Mouse (Mus musculus) midbrain, embryonic 10.5 days (tissue): ENCODE results near the gene Slc5a4a. TPM values are rescaled to one million over a fixed set of nuclear protein-coding genes. Genes with fewer than 3 reads are reported as not detected.

Experiments used
- DNase-seq: peaks from one replicate; pipeline ENCODE4 v3.0.0-alpha.2; 2017; ENCODE audit warnings: low spot score
- H3K27ac ChIP-seq: fragments of 300-500 bp; sonication (generic); replicated peaks from 2 replicates; pipeline ENCODE4 v1.5.1; 2016; ENCODE audit warnings: mild to moderate bottlenecking
- H3K27me3 ChIP-seq: fragments of 300-500 bp; sonication (generic); 2 replicates; pipeline ENCODE4 v1.6.1; 2016; ENCODE audit warnings: low read depth, mild to moderate bottlenecking; ENCODE audit not compliant: poor library complexity, severe bottlenecking
- H3K36me3 ChIP-seq: fragments of 300-500 bp; sonication (generic); 2 replicates; pipeline ENCODE4 v1.6.1; 2016; ENCODE audit warnings: mild to moderate bottlenecking, moderate library complexity
- H3K4me1 ChIP-seq: fragments of 300-500 bp; sonication (generic); 2 replicates; pipeline ENCODE4 v1.6.1; 2016
- H3K4me3 ChIP-seq: fragments of 300-500 bp; sonication (generic); 2 replicates; pipeline ENCODE4 v1.5.1; 2016; ENCODE audit warnings: mild to moderate bottlenecking, moderate library complexity
- H3K9me3 ChIP-seq: fragments of 300-500 bp; sonication (generic); replicated peaks from 2 replicates; pipeline ENCODE4 v1.6.1; 2016; ENCODE audit warnings: mild to moderate bottlenecking
- WGBS: fragments of 180-500 bp; shearing (Covaris S2); methylation state at CpG from one replicate; pipeline ENCODE4 v1.1.7; 2016; 5-methylcytosine and 5-hydroxymethylcytosine counted together
- polyA plus RNA-seq: library from polyadenylated mRNA; unstranded; fragments of >200 nt; fragmentation: Nextera tagmentation; extraction: Ambion mirVana; gene quantifications from 2 replicates; pipeline ENCODE4 v1.2.1, GENCODE M21; 2016

Gene Slc5a4a
- polyA plus RNA-seq, 1 experiment from 2014 or later: not detected

- no peak for DNase-seq
- WGBS: 86% methylated on average over 4 of the region's 4 CpGs
Observed at GRCm38 (mm10) chr10:76185216-76185615, 38.0 kb downstream of the Slc5a4a start.

GRCm38 (mm10) chr10:76188010-76188409 is 40.8 kb downstream of the Slc5a4a start:
- Histone ChIP-seq H3K36me3 (no peaks in the 10 kb centered on the region), H3K27me3 (no peaks in the 10 kb centered on the region), H3K9me3 (no peaks in the 10 kb centered on the region), H3K4me1 (no peaks in the 10 kb centered on the region), H3K4me3 (no peak overlapping the region), H3K27ac (no peak overlapping the region)
- 84% methylated on average over 1 of the region's 1 CpGs for WGBS
- no peak for DNase-seq

More at GRCm38 (mm10) chr10:76185216-76185615, 38.0 kb downstream of the Slc5a4a start:
- H3K27me3 ChIP-seq: no peaks in the 10 kb centered on the region
- no peak overlapping the region for H3K27ac ChIP-seq
- no peaks in the 10 kb centered on the region for H3K36me3 ChIP-seq
- H3K9me3 ChIP-seq: no peaks in the 10 kb centered on the region
- no peak overlapping the region for H3K4me3 ChIP-seq
- H3K4me1 ChIP-seq: no peaks in the 10 kb centered on the region

GRCm38 (mm10) chr10:76201416-76201815 is 54.2 kb downstream of the Slc5a4a start:
- Histone ChIP-seq H3K9me3 (no peaks in the 10 kb centered on the region), H3K36me3 (peaks cover under 1% of the 10 kb centered on the region; the same call in 1 of the 2 replicates), H3K4me1 (peaks cover 5% of the 10 kb centered on the region), H3K27ac (no peak overlapping the region), H3K27me3 (no peaks in the 10 kb centered on the region), H3K4me3 (no peak overlapping the region)
- DNase-seq: no peak
- WGBS: 91% methylated on average over 3 of the region's 3 CpGs

- Histone ChIP-seq H3K4me1 (peaks cover 5% of the 10 kb centered on the region), H3K4me3 (no peak overlapping the region), H3K36me3 (peaks cover 6% of the 10 kb centered on the region), H3K9me3 (no peaks in the 10 kb centered on the region), H3K27ac (no peak overlapping the region), H3K27me3 (no peaks in the 10 kb centered on the region)
- DNase-seq: peak; percentile 69
- 19% methylated on average over 7 of the region's 7 CpGs for WGBS
Observed at GRCm38 (mm10) chr10:76201978-76202377, 54.7 kb downstream of the Slc5a4a start.

DNA sequence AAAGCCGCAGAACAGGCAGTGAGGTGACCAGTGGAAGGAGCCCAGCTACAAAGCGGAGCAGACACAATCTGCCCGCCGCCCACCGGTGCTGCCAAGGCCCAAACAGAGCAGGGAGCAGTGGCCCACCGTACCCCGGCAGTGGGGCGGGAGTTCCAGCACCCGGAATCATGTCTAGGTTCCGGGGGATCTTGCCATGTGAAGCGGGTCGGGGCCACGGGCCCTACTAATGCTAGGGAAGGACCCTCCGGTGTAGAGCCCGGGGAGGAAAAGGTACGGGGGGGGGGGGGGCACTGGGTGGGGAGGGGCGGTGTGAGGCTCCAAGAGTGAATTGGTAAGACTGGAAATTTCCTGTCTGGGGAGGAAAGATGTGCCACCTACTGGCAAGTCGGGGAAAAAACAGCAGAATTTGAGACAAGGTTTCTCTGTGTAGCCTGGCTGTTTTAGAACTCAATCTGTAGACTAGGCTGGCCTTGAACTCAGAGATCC is 56.6 kb downstream of the Slc5a4a start:
- no peaks in the 10 kb centered on the region for H3K9me3 ChIP-seq
- 27% methylated on average over 18 of the region's 18 CpGs for WGBS

GRCm38 (mm10) chr10:76207262-76207796 is 60.1 kb downstream of the Slc5a4a start:
- 95% methylated on average over 13 of the region's 13 CpGs for WGBS
- Histone ChIP-seq H3K4me3 (no peak overlapping the region), H3K27me3 (no peaks in the 10 kb centered on the region), H3K36me3 (peaks cover 53% of the 10 kb centered on the region), H3K27ac (no peak overlapping the region), H3K4me1 (peaks cover 5% of the 10 kb centered on the region), H3K9me3 (no peaks in the 10 kb centered on the region)
- peak; percentile 5 for DNase-seq

More for the DNA sequence above, 56.6 kb downstream of the Slc5a4a start:
- H3K4me1 ChIP-seq: peaks cover 5% of the 10 kb centered on the region
- DNase-seq: peak; percentile 38
- no peaks in the 10 kb centered on the region for H3K27me3 ChIP-seq
- peaks cover 25% of the 10 kb centered on the region for H3K36me3 ChIP-seq
- H3K4me3 ChIP-seq: peak overlapping the region; percentile 53
- H3K27ac ChIP-seq: peak overlapping the region; percentile 65; the same call in 1 of the 2 replicates

DNA sequence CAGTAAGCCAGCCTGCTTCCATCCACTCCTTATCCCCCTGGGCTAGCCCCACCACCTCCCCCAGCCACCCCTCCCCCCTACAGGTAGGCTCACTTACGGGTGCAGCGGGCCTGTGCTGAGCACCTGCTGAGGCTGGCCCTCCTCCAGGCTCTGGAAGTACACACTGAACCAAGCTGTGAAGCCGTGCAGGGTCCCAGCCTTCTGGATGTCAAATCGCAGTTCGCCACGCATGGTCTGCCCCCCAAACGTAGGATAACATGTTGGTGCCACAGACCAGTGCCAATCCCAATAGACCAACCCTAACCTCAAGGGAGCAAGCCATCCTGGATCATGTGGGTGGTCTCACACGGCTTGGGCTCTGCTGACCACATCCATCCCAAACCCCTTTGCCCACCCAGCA is 62.0 kb downstream of the Slc5a4a start:
- DNase-seq: peak; percentile 5
- peaks cover 7% of the 10 kb centered on the region for H3K9me3 ChIP-seq
- no peaks in the 10 kb centered on the region for H3K4me1 ChIP-seq
- WGBS: 96% methylated on average over 8 of the region's 8 CpGs
- H3K36me3 ChIP-seq: peaks cover 72% of the 10 kb centered on the region
- no peak overlapping the region for H3K27ac ChIP-seq
- H3K4me3 ChIP-seq: no peak overlapping the region
- H3K27me3 ChIP-seq: no peaks in the 10 kb centered on the region

- peaks cover 23% of the 10 kb centered on the region for H3K9me3 ChIP-seq
- no peaks in the 10 kb centered on the region for H3K4me1 ChIP-seq
- no peak overlapping the region for H3K4me3 ChIP-seq
- 97% methylated on average over 7 of the region's 7 CpGs for WGBS
- H3K27ac ChIP-seq: no peak overlapping the region
- H3K36me3 ChIP-seq: peaks cover 88% of the 10 kb centered on the region
- DNase-seq: no peak
- no peaks in the 10 kb centered on the region for H3K27me3 ChIP-seq
Observed at GRCm38 (mm10) chr10:76210806-76211205, 63.6 kb downstream of the Slc5a4a start.

DNA sequence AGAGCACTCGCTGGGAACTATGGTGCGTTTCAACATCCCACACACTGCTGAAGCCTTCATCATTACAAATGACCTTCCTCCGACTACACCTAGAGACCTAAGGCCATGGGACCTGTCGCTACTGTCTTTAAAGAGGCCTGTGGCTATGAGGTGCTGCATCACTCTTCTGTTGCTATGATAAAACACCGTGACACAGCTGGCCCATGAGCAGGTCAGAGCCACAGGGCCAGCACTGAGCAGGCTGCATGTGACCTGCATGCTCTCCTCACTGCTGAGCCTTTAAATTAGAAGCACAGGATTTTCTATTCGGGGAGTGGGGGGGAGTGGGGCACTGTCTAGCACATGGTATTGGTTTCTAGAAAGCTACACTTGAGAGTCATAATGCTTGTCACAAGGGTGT is 64.9 kb downstream of the Slc5a4a start:
- 93% methylated on average over 6 of the region's 6 CpGs for WGBS
- peak; percentile 6 for DNase-seq
- Histone ChIP-seq H3K27ac (no peak overlapping the region), H3K4me3 (no peak overlapping the region), H3K36me3 (peaks cover 94% of the 10 kb centered on the region), H3K9me3 (peaks cover 27% of the 10 kb centered on the region), H3K4me1 (no peaks in the 10 kb centered on the region), H3K27me3 (no peaks in the 10 kb centered on the region)

DNA sequence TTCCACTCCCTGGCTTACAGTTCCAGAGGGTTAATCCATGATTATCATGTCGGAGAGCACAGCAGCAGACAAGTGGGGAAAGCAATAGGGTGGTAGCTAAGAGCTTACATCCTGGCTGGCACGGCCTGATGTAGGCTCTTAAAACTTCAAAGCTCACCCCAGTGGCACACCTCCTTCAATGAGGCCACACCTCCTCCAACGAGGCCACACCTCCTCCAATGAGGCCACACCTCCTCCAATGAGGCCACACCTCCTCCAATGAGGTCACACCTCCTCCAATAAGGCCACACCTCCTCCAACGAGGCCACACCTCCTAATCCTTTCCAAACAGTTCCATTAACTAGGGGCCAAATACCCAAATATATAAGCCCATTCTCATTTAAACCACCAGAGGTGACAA is 66.9 kb downstream of the Slc5a4a start:
- no peak overlapping the region for H3K4me3 ChIP-seq
- 87% methylated on average over 4 of the region's 4 CpGs for WGBS
- H3K27me3 ChIP-seq: no peaks in the 10 kb centered on the region
- H3K36me3 ChIP-seq: peaks cover 87% of the 10 kb centered on the region
- peak; percentile 5 for DNase-seq
- H3K4me1 ChIP-seq: no peaks in the 10 kb centered on the region
- no peak overlapping the region for H3K27ac ChIP-seq
- peaks cover 27% of the 10 kb centered on the region for H3K9me3 ChIP-seq

- no peaks in the 10 kb centered on the region for H3K4me1 ChIP-seq
- peaks cover 27% of the 10 kb centered on the region for H3K9me3 ChIP-seq
- H3K27ac ChIP-seq: no peak overlapping the region
- no peak overlapping the region for H3K4me3 ChIP-seq
- H3K36me3 ChIP-seq: peaks cover 93% of the 10 kb centered on the region
- H3K27me3 ChIP-seq: no peaks in the 10 kb centered on the region
- 96% methylated on average over 17 of the region's 17 CpGs for WGBS
- DNase-seq: no peak
Observed at GRCm38 (mm10) chr10:76217056-76217455, 69.8 kb downstream of the Slc5a4a start.

DNA sequence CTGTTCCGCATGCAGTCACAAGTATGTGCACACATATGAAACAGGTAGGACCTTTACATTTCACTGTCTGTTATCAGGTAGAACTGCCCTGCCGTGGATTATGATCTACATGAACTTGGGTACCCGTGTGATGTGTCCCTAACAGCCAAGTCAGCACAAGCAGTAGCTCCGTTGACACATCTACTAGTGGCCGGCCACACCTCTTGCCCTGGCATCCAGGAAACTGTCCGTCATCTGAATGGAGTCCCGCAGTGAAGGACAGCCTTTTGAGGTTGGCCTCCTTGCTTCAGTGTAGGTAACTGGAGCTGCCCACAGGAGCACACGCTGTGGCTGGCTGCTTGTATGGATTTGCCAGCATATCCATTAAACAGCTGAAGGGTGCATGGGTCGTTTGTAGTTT is 71.0 kb downstream of the Slc5a4a start:
- peaks cover 27% of the 10 kb centered on the region for H3K9me3 ChIP-seq
- peaks cover 93% of the 10 kb centered on the region for H3K36me3 ChIP-seq
- no peaks in the 10 kb centered on the region for H3K4me1 ChIP-seq
- H3K27ac ChIP-seq: no peak overlapping the region
- WGBS: 92% methylated on average over 9 of the region's 9 CpGs
- DNase-seq: no peak
- no peaks in the 10 kb centered on the region for H3K27me3 ChIP-seq
- H3K4me3 ChIP-seq: no peak overlapping the region

DNA sequence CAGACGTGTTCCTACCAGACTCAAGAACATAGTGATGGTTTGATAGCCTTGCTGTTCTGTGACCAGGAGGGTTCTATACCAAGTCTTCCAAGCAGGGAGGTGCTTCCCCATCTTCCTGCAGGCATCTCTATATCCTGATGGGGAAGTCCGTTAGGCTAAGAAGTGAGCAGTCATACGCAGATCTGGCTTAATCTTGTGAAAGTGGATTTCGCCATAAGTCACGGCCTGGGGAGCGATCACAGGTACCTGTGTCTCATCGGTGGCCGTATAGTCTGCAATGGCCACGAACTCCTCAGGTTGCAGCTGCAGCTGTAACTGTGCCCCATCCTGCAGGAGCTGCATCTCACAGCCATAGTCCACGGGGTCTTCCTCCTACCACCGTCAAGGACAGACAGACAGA is 78.7 kb downstream of the Slc5a4a start:
- DNase-seq: no peak
- Histone ChIP-seq H3K27me3 (no peaks in the 10 kb centered on the region), H3K36me3 (peaks cover 50% of the 10 kb centered on the region), H3K27ac (no peak overlapping the region), H3K4me3 (no peak overlapping the region), H3K4me1 (no peaks in the 10 kb centered on the region), H3K9me3 (no peaks in the 10 kb centered on the region)
- WGBS: 97% methylated on average over 11 of the region's 11 CpGs
